Mouse (Mus musculus) forebrain, embryonic 10.5 days (tissue): Measurements from ENCODE around the gene Prr22. TPM values are rescaled to one million over a fixed set of nuclear protein-coding genes. Genes with fewer than 3 reads are reported as not detected.

Source experiments
- DNase-seq: peaks from one replicate; pipeline ENCODE4 v3.0.0-alpha.2; 2017; ENCODE audit warnings: low spot score; ENCODE audit errors: extremely low spot score
- H3K27ac ChIP-seq: fragments of 300-500 bp; sonication (generic); 2 replicates; pipeline ENCODE4 v1.5.1; 2016; ENCODE audit warnings: mild to moderate bottlenecking
- H3K27me3 ChIP-seq: fragments of 300-500 bp; sonication (generic); 2 replicates; pipeline ENCODE4 v1.6.1; 2016; ENCODE audit warnings: mild to moderate bottlenecking; ENCODE audit not compliant: poor library complexity, severe bottlenecking
- H3K36me3 ChIP-seq: fragments of 300-500 bp; sonication (generic); replicated peaks from 2 replicates; pipeline ENCODE4 v1.6.1; 2016; ENCODE audit warnings: mild to moderate bottlenecking, moderate library complexity
- H3K4me1 ChIP-seq: fragments of 300-500 bp; sonication (generic); 2 replicates; pipeline ENCODE4 v1.6.1; 2016
- H3K4me3 ChIP-seq: fragments of 300-500 bp; sonication (generic); 2 replicates; pipeline ENCODE4 v1.5.1; 2016; ENCODE audit warnings: mild to moderate bottlenecking, moderate library complexity
- H3K9me3 ChIP-seq: fragments of 300-500 bp; sonication (generic); 2 replicates; pipeline ENCODE4 v1.6.1; 2016; ENCODE audit warnings: mild to moderate bottlenecking, moderate library complexity
- WGBS: fragments of 180-500 bp; shearing (Covaris S2); methylation state at CpG from one replicate; pipeline ENCODE4 v1.1.7; 2016; 5-methylcytosine and 5-hydroxymethylcytosine counted together
- polyA plus RNA-seq: library from polyadenylated mRNA; unstranded; fragments of >200 nt; fragmentation: Nextera tagmentation; extraction: Ambion mirVana; gene quantifications from 2 replicates; pipeline ENCODE4 v1.2.1, GENCODE M21; 2016

Prr22 gene
- polyA plus RNA-seq, 1 experiment from 2014 or later: 1.9 TPM

DNA sequence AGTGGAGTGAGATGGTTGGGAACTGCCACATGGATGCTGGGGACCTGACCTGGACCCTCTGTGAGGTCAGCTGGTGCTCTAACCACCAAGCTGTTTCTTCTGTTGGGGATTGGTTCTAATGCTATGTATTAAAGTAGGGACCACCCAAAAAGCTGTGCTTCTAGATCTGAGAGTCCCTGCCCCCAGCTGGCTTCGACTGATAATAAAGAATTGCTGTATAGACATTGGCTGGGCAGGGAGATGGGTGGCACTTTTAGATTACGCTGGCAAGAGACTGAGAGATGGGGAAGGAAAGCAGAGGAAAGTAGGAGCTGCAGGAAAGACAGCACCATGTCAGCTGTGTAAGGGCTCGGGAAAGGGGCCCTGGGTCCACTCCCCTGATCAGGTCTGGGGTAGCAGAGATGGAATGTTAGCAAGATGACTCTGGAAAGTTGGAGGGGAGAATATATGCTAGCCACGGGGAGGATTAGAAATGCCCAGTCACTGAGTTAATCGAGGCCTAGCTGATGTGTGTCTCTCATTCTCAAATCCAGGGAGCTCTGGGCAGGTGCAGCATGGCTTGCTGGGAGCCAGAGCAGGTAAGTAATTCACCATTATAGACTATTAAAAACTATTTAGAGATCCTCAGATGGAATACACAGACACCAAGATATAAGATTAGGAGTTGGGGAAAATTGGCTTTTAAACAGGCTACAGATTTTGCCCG, 23.7 kb downstream of the Prr22 start:
- Histone ChIP-seq H3K27me3 (no peaks in the 10 kb centered on the region), H3K4me1 (peaks cover 1% of the 10 kb centered on the region; the same call in 1 of the 2 replicates), H3K27ac (no peak overlapping the region), H3K36me3 (peaks cover 6% of the 10 kb centered on the region; the same call in 1 of the 2 replicates), H3K4me3 (no peak overlapping the region), H3K9me3 (no peaks in the 10 kb centered on the region)
- no peak for DNase-seq
- WGBS: 70% methylated on average over 6 of the region's 6 CpGs

DNA sequence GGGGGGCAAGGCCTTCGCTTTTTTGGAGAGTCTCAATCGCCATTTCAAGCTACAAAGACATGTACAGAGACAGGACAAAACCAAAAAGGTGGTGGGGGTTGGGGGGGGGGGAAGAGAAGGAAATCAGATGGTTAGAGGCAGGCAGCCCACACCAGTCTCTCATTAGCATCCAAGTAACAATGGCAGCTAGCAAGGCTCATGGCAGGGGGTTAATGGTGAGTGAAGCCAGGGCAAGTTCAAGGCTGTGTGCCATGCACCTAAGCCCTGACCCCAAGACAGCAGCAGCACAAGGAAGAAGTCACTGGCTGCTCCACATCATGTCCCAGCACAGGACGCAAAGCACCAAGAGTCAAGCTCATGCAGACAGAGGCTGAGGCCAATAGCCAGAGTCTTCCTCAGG, 29.2 kb downstream of the Prr22 start:
- no peak for DNase-seq
- 0 out of 2 replicates have a peak overlapping the region, but pooled peaks have one; percentile 1 for H3K27ac ChIP-seq
- no peak overlapping the region for H3K4me3 ChIP-seq
- H3K9me3 ChIP-seq: no peaks in the 10 kb centered on the region
- H3K36me3 ChIP-seq: peaks cover 30% of the 10 kb centered on the region
- WGBS: 72% methylated on average over 3 of the region's 3 CpGs
- peaks cover 8% of the 10 kb centered on the region for H3K4me1 ChIP-seq
- H3K27me3 ChIP-seq: no peaks in the 10 kb centered on the region

DNA sequence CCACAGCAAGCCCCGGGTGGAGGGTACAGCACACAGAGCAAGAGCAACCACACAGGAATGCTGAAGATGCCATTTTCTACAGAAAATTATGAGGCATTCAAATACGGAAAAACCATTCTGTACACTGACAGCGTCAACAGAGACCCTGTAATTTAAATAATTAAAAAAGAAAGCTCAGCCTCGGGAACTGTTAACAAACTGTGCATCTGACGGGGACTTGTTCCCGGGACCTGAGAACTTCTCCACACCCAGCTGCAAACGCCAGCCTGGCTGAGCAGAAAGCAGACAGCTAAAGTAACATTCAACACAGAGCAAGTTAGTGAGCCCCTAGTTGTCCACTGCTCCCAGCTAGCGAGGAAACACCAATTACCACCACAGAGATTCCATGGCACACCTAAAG, 32.0 kb downstream of the Prr22 start:
- Histone ChIP-seq H3K4me3 (no peak overlapping the region), H3K9me3 (no peaks in the 10 kb centered on the region), H3K27me3 (peaks cover 3% of the 10 kb centered on the region; the same call in 1 of the 2 replicates), H3K4me1 (peaks cover 8% of the 10 kb centered on the region), H3K27ac (no peak overlapping the region), H3K36me3 (peaks cover 30% of the 10 kb centered on the region)
- DNase-seq: no peak
- WGBS: 82% methylated on average over 8 of the region's 8 CpGs

DNA sequence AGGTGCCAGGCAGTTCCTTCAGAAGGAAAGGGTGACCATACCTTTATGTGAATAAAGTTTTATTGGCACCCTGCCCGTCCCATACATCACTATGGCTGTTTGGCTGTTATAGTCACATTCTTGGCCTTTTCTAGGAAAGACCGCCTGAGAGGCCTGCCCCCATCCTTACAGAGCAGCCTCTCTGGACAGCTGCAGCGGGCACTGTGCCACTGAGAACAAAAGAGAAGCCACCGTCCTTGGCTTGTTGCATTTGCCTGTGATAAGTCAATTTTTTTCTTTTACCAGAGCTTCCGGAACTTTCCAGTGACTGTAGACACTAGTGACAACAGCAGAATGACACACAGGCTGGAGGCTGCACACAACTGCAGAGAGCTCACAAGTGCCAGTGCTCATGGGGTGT, 34.9 kb downstream of the Prr22 start:
- Histone ChIP-seq H3K9me3 (no peaks in the 10 kb centered on the region), H3K27me3 (peaks cover 22% of the 10 kb centered on the region), H3K27ac (no peak overlapping the region), H3K36me3 (peaks cover 26% of the 10 kb centered on the region), H3K4me1 (peaks cover 14% of the 10 kb centered on the region), H3K4me3 (no peak overlapping the region)
- no peak for DNase-seq
- 87% methylated on average over 5 of the region's 5 CpGs for WGBS

DNA sequence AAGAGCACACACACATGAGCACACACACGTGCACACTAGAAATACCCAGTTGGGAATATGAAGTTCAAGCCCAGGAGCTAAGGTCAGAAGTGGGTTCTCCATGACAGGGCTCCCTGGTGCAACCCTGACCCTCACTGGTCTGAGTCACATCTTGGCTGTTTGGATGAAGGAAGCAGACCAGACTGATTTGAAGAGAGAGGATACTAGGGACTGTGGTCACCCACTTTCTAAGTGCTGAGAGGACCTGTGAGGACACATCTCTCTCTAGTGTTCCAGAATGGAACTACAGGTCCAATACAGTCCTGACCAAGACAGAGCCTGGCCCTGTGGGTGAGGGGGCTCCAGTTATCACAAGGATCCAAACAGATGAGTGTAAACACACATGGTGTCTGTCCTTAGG, 35.7 kb downstream of the Prr22 start:
- peaks cover 22% of the 10 kb centered on the region for H3K4me1 ChIP-seq

DNA sequence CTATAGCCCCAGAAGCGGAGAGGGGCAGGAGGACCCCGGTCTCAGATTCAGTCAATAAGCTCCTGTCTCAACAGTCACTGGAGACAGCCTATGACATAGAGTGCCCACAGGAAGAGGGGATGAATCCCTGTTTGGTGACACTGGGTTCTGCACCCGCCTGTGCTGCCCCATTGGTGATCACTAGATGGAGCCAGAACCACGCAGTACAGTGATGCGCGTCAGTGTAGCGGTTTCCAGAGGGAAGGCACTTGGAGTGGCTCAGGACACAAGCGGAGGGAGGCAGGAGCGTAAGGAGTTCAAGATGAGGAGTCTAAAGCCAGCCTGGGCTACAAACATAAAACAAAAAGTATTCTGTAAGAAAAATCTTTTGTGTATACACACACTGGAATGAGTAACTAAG, 38.5 kb downstream of the Prr22 start:
- H3K36me3 ChIP-seq: peaks cover 1% of the 10 kb centered on the region
- WGBS: 10% methylated on average over 9 of the region's 9 CpGs
- DNase-seq: peak; percentile 77
- H3K27ac ChIP-seq: no peak overlapping the region
- H3K4me1 ChIP-seq: peaks cover 49% of the 10 kb centered on the region
- H3K27me3 ChIP-seq: peaks cover 24% of the 10 kb centered on the region
- no peak overlapping the region for H3K4me3 ChIP-seq
- no peaks in the 10 kb centered on the region for H3K9me3 ChIP-seq

More for the DNA sequence above, 35.7 kb downstream of the Prr22 start:
- Histone ChIP-seq H3K4me3 (no peak overlapping the region), H3K27ac (no peak overlapping the region), H3K9me3 (no peaks in the 10 kb centered on the region), H3K27me3 (peaks cover 24% of the 10 kb centered on the region), H3K36me3 (peaks cover 19% of the 10 kb centered on the region)
- 75% methylated on average over 1 of the region's 1 CpGs for WGBS
- no peak for DNase-seq

DNA sequence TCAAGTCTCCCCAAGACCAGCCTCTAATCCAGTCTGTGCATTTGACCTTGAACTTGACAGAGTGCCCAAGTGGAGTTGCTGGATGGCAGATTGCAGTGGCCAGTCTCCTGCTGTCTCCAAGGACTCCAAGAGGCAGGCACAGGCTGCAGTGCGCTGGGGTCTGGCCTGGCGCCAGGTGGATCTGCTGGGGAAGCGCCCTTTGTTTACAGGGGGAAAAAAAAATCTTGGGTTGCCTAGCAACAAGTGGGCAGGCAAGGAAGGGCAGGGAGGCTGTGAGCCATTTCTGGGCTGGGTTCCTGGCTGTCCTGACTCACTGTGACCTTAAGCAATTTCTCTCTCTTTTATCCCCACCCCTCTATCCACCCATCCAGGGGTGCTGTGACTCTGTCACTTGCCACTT, 40.2 kb downstream of the Prr22 start:
- 15% methylated on average over 3 of the region's 3 CpGs for WGBS
- Histone ChIP-seq H3K9me3 (no peaks in the 10 kb centered on the region), H3K4me1 (peaks cover 65% of the 10 kb centered on the region), H3K27ac (peak overlapping the region; percentile 88), H3K4me3 (peak overlapping the region; percentile 5; the same call in 1 of the 2 replicates), H3K27me3 (peaks cover 27% of the 10 kb centered on the region), H3K36me3 (no peaks in the 10 kb centered on the region)
- peak; percentile 76 for DNase-seq

DNA sequence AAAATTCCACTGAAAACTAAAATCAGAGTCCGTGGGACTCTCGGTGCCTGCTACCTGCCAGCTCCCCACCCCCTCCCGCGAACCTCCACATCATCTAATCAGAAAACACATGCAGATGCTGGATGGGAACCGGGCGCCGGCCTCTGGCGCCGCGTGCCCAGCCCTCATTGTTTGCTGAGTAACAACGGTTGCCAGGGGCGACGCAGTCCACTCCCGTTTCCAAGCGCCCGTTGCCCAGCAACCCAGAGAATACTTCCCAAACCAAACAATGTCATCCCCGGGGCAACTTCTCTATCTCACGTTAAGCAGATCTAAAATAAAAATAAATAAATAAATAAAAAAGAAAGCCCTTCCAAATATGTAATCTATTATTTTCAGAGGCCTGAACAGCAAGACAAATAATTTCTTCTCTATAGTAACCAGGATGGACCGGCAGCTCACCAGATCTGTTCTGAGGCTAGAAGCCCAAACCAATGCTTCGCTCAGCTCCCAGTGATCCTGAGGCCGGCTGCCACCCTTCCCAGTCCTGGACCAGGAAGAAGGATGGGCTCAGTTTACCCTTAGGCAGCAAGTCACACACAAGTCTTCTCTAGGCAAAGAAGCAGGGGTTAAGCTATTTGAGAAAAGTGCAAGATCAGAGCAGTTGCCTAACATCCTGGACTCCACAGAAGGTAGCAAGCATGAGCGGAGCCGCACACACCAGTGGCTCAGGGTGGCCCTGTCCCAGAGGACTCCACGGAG, 44.4 kb downstream of the Prr22 start:
- peaks cover 10% of the 10 kb centered on the region for H3K27me3 ChIP-seq
- H3K4me3 ChIP-seq: peak overlapping the region; percentile 23; the same call in 1 of the 2 replicates
- H3K9me3 ChIP-seq: no peaks in the 10 kb centered on the region
- H3K4me1 ChIP-seq: peaks cover 81% of the 10 kb centered on the region
- H3K27ac ChIP-seq: peak overlapping the region; percentile 88
- peak; percentile 95 for DNase-seq
- H3K36me3 ChIP-seq: no peaks in the 10 kb centered on the region
- 12% methylated on average over 24 of the region's 24 CpGs for WGBS

DNA sequence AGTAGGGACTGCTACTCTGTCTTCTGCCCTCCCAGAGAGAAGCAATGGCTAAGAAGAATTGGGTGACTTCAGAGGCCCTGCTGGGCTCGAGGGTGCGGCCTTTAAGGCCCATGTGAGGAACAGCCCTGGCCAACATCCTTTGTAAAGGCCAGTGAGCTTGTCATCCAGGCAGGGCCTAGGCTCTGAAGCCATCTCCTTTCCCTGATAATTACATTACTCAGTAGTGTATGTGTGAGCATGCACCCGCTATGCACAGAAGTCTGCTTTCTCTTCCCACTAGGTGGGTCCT, 45.0 kb downstream of the Prr22 start:
- 75% methylated on average over 3 of the region's 3 CpGs for WGBS
- no peaks in the 10 kb centered on the region for H3K9me3 ChIP-seq
- no peaks in the 10 kb centered on the region for H3K36me3 ChIP-seq
- DNase-seq: no peak
- H3K27ac ChIP-seq: peak overlapping the region; percentile 88
- H3K4me1 ChIP-seq: peaks cover 81% of the 10 kb centered on the region
- H3K27me3 ChIP-seq: peaks cover 5% of the 10 kb centered on the region; the same call in 1 of the 2 replicates
- peak overlapping the region; percentile 23; the same call in 1 of the 2 replicates for H3K4me3 ChIP-seq

DNA sequence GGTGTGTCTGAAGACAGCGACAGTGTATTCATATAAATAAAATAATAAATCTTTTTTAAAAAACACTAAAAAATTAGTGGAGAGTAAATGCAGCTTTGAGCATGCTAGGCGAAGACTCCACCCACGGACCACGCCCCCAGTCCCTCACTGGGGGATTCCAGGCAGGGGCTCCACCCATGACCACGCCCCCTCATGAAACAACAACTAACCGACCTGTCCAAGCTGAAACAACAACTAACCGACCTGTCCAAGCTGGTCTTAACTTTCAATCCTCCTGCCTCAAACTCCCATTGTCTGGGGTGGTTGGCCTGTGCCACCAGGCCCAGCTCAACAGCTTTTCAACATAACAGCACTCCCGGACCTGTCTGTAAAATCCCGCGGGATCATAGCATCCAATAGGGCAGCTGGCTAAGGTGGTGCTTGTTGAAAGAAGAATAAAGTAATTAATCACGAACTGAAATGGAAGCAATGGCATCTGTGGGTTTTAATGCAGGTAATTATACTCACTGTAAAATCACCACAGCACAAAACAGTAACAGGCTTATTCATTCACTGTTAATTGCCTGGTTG, 48.1 kb downstream of the Prr22 start:
- peaks cover 51% of the 10 kb centered on the region for H3K4me1 ChIP-seq
- DNase-seq: no peak
- H3K9me3 ChIP-seq: no peaks in the 10 kb centered on the region
- no peaks in the 10 kb centered on the region for H3K36me3 ChIP-seq
- WGBS: 32% methylated on average over 11 of the region's 11 CpGs
- H3K27ac ChIP-seq: no peak overlapping the region
- H3K4me3 ChIP-seq: 0 out of 2 replicates have a peak overlapping the region, but pooled peaks have one; percentile 5
- peaks cover 3% of the 10 kb centered on the region; the same call in 1 of the 2 replicates for H3K27me3 ChIP-seq

DNA sequence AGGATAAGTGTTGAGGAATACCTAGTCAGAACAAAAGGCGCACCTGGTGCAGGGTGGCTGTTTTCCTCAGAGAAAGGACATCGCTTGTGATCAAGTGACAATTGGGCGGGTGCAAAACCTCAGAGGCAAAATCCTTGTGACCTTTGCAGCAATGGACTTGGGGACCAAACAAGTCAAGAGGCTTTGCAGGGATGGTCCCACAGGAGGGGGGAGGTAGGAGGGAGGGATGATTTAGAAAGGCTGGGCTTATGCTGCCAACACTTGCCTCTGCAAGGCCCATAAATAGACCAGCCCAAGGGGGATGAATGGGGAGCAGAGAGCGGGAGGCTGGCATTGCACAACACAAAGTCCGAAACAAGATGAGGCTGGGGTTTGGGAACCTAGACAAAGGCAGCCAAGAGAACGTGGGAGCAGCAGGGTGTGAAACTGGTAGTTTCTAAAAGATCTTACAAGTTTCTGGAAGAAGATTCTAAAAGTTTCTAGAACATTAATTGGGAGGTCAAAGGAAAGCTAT, 49.0 kb downstream of the Prr22 start:
- Histone ChIP-seq H3K36me3 (no peaks in the 10 kb centered on the region), H3K27me3 (peaks cover 3% of the 10 kb centered on the region; the same call in 1 of the 2 replicates), H3K4me1 (peaks cover 42% of the 10 kb centered on the region), H3K4me3 (no peak overlapping the region), H3K27ac (peak overlapping the region; percentile 11; the same call in 1 of the 2 replicates), H3K9me3 (no peaks in the 10 kb centered on the region)
- DNase-seq: no peak
- WGBS: 76% methylated on average over 6 of the region's 6 CpGs

DNA sequence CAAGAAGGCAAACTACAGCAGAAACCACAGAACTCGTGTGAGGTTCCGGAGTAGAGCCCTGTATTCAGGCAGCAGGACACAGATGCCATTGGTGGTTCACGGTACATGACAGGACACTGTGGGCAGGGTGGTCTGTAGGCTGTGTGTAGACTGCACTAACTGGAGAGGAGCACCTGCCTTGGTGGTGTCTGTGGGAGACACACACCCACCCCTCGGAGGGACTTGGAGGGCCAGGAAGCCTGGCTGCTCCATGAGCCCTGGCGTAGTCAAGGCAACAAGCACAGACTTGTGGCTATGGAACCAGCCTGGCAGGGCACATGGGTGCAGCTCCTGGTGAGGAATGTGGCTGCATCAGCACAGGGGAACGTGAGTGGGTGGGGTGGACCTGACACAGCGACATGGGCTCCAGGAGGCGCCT, 49.7 kb downstream of the Prr22 start:
- Histone ChIP-seq H3K27ac (peak overlapping the region; percentile 62), H3K4me3 (no peak overlapping the region), H3K9me3 (no peaks in the 10 kb centered on the region), H3K27me3 (peaks cover 3% of the 10 kb centered on the region; the same call in 1 of the 2 replicates), H3K36me3 (no peaks in the 10 kb centered on the region), H3K4me1 (peaks cover 36% of the 10 kb centered on the region)
- whole genome bisulfite sequencing: 88% methylated on average over 8 of the region's 8 CpGs
- no peak for DNase-seq
